Mouse (Mus musculus): Measurements from ENCODE around the gene Phlda3.

GRCm38 (mm10) chr1:135792143-135792939 lies 26.4 kb downstream of the Phlda3 start:
- TF ChIP-seq CTCF (IDR thresholded peaks at IDR 0.05; ENCODE audit: control insufficient read depth, insufficient read depth, insufficient replicate concordance, low read depth, low read length) (no peak), POLR2A (IDR thresholded peaks at IDR 0.05; ENCODE audit: control insufficient read depth, low read depth, low read length) (no peak)
